Mouse (Mus musculus): Measurements from ENCODE around the gene Nol10.

DNA sequence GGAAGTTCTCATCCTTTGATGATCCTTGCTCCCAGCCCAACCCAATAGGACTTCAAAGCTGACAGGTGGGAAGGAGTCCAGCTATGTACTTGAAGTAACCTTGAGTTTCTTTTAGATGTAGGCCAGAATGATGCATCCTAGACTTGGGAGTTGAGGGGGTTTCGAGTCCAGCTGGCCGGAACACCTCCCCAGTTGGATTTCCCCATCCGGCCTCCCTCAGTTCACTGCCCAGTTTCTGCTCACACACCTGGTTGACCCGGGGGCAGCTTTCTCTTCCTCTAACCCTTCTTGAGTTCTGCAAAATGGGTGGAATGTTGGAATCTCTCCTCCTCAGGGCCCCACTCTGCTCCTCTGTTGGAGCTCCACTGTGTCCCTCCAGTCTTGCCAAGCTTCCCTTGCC lies 85.5 kb downstream of the Nol10 start:
- no peak for TF ChIP-seq POU5F1 (IDR thresholded peaks at IDR 0.05; ENCODE audit: borderline replicate concordance, low read length)
- no peak for TF ChIP-seq CTCF (conservative IDR thresholded peaks at IDR 0.05; ENCODE audit: low read length)

Data from E14TG2a.4 (cell line).